Mouse (Mus musculus) heart, postnatal 0 days (tissue): ENCODE data around the gene Evpl.

Source experiments
- CTCF ChIP-seq: IDR thresholded peaks from 2 replicates; pipeline ENCODE4 v1.5.1; 2016; ENCODE audit warnings: antibody characterized with exemption, control low read depth, low read depth
- EP300 ChIP-seq: IDR thresholded peaks from 2 replicates; pipeline ENCODE4 v1.6.1; 2016; ENCODE audit warnings: antibody characterized with exemption, low read depth

GRCm38 (mm10) chr11:116218737-116219400 is 19.0 kb downstream of the Evpl start:
- no peak for TF ChIP-seq CTCF
- no peak for TF ChIP-seq EP300
